11 mouse cellular contexts compared by ENCODE assay signal in genomic region chr15:95885953-95886820, GRCm38 (mm10).
A peak's percentile ranks its signal among the peaks of the same experiment; 100 is the strongest.
DNase-seq lines count a peak whose midpoint lies in the region; ATAC-seq and TF ChIP-seq lines count a peak whose summit lies in the region.
"Had no signal": no experiment of that assay in that cellular context is flagged by ENCODE, and none has a peak within 500 bp of the region (broad histone marks: within the 10 kb centered on the region; RNA-seq: fewer than 3 reads in every experiment).

No protein-coding gene starts in this region.

- 0 out of 2 replicates have a peak, but pooled peaks cover 2% of the 10 kb centered on the region for H3K79me2 ChIP-seq in heart, adult 2 months (replicated peaks; ENCODE audit: control insufficient read depth, insufficient read depth, low read length)

- H3K27me3 ChIP-seq in heart, adult 2 months (ENCODE audit: control insufficient read depth, insufficient read depth, low read length): no peaks in the 10 kb centered on the region
- no peaks in the 10 kb centered on the region for H3K27me3 ChIP-seq in lung, embryonic 16.5 days (ENCODE audit: control insufficient read depth, insufficient read depth, low read depth, low read length)
- no peaks in the 10 kb centered on the region for H3K27me3 ChIP-seq in small intestine, adult 2 months (ENCODE audit: control insufficient read depth, insufficient read depth, low read length)
- H3K27me3 ChIP-seq: forebrain, embryonic 15.5 days had no signal

- TF ChIP-seq EP300 in heart, adult 2 months (IDR thresholded peaks at IDR 0.05; ENCODE audit: insufficient read depth, low read depth, low read length): no peak

- intact Hi-C loops in heart, adult 2 months (cut with DNase I): no loop called here
- intact Hi-C loops in heart, postnatal 10 days (cut with DNase I): loop anchor here (2.0 kb wide), 1 partner anchor 17 kb away; no protein-coding TSS in a partner anchor

- no peak overlapping the region for H3K9ac ChIP-seq in heart, adult 2 months (ENCODE audit: low read depth, low read length)
- H3K9ac ChIP-seq in lung, embryonic 16.5 days (ENCODE audit: low read length): no peak overlapping the region
- H3K9ac ChIP-seq: forebrain, embryonic 15.5 days had no signal

- DNase-seq in heart, adult 2 months: no peak
- DNase-seq in heart, postnatal 10 days: no peak
- DNase-seq in lung, postnatal 4 days: no peak
- no peak for DNase-seq in urinary bladder, adult 18-20 months (ENCODE audit: low spot score in 2 of 2)
- DNase-seq: kidney, adult 8-10 months; thymus, postnatal 14 days had no signal

- no peak overlapping the region for H3K4me2 ChIP-seq in lung, embryonic 16.5 days (ENCODE audit: low read depth, low read length)
- H3K4me2 ChIP-seq: forebrain, embryonic 15.5 days had no signal

- 76% methylated on average over 18 of the region's 18 CpGs for WGBS in heart, adult 2 months
- WGBS in lung, embryonic 16.5 days: 59% methylated on average over 18 of the region's 18 CpGs
- whole genome bisulfite sequencing in small intestine, adult 2 months: 48% methylated on average over 18 of the region's 18 CpGs

- no peak for TF ChIP-seq POLR2A in heart, adult 2 months (IDR thresholded peaks at IDR 0.05; ENCODE audit: insufficient read depth, low read depth, low read length)
- no peak for TF ChIP-seq POLR2A in embryonic fibroblast, embryonic 13.5 days (IDR thresholded peaks at IDR 0.05; ENCODE audit: low read depth, low read length)
- no peak for TF ChIP-seq POLR2A in small intestine, adult 2 months (IDR thresholded peaks at IDR 0.05; ENCODE audit: low read depth, low read length)

- no peak for TF ChIP-seq CTCF in heart, adult 2 months (IDR thresholded peaks at IDR 0.05)
- no peak for TF ChIP-seq CTCF in embryonic fibroblast, embryonic 13.5 days (IDR thresholded peaks at IDR 0.05; ENCODE audit: borderline replicate concordance, insufficient read depth, low read length)
- TF ChIP-seq CTCF in small intestine, adult 2 months (IDR thresholded peaks at IDR 0.05; ENCODE audit: extremely low read depth, insufficient read length, insufficient replicate concordance, low read depth, low read length): no peak

- ATAC-seq in lung, embryonic 16.5 days (ENCODE audit: low read depth): peak; percentile 49; the same call in 1 of the 2 replicates
- ATAC-seq in activated CD4-positive, CD25-positive, alpha-beta regulatory T cell, adult 4 months: no peak
- ATAC-seq: forebrain, embryonic 15.5 days had no signal

- H3K4me3 ChIP-seq in heart, adult 2 months: no peak overlapping the region
- H3K4me3 ChIP-seq in lung, embryonic 16.5 days (ENCODE audit: low read length): no peak overlapping the region
- no peak overlapping the region for H3K4me3 ChIP-seq in embryonic fibroblast, embryonic 13.5 days (ENCODE audit: insufficient read depth, low read length)
- H3K4me3 ChIP-seq in small intestine, adult 2 months (ENCODE audit: low read depth, low read length): no peak overlapping the region
- H3K4me3 ChIP-seq: forebrain, embryonic 15.5 days had no signal

- H3K27ac ChIP-seq in heart, adult 2 months: peak overlapping the region; percentile 26
- H3K27ac ChIP-seq in lung, embryonic 16.5 days (ENCODE audit: low read length): peak overlapping the region; percentile 88
- H3K27ac ChIP-seq in embryonic fibroblast, embryonic 13.5 days (ENCODE audit: insufficient read depth, low read length): peak overlapping the region; percentile 94
- H3K27ac ChIP-seq in small intestine, adult 2 months (ENCODE audit: insufficient read depth, low read depth, low read length): peak overlapping the region; percentile 11
- H3K27ac ChIP-seq: forebrain, embryonic 15.5 days had no signal

- no peaks in the 10 kb centered on the region; the same call in none of the 2 replicates for H3K36me3 ChIP-seq in heart, adult 2 months (ENCODE audit: control insufficient read depth, insufficient read depth, low read length)
- no peaks in the 10 kb centered on the region for H3K36me3 ChIP-seq in lung, embryonic 16.5 days (ENCODE audit: control insufficient read depth, insufficient read depth, low read length)
- peaks cover 2% of the 10 kb centered on the region; the same call in 1 of the 2 replicates for H3K36me3 ChIP-seq in small intestine, adult 2 months (ENCODE audit: control insufficient read depth, insufficient read depth, low read length)
- H3K36me3 ChIP-seq: forebrain, embryonic 15.5 days had no signal

- H3K9me3 ChIP-seq in lung, embryonic 16.5 days (ENCODE audit: control insufficient read depth, low read length): no peaks in the 10 kb centered on the region
- H3K9me3 ChIP-seq: forebrain, embryonic 15.5 days had no signal

- peaks cover 20% of the 10 kb centered on the region for H3K4me1 ChIP-seq in heart, adult 2 months (ENCODE audit: control insufficient read depth, insufficient read depth, low read length)
- H3K4me1 ChIP-seq in lung, embryonic 16.5 days (replicated peaks; ENCODE audit: control insufficient read depth, insufficient read depth, low read length): peaks cover 33% of the 10 kb centered on the region
- peaks cover 7% of the 10 kb centered on the region for H3K4me1 ChIP-seq in embryonic fibroblast, embryonic 13.5 days (ENCODE audit: control insufficient read depth, insufficient read depth, low read length)
- H3K4me1 ChIP-seq in small intestine, adult 2 months (ENCODE audit: control insufficient read depth, insufficient read depth, insufficient read length, low read length): peaks cover 29% of the 10 kb centered on the region

Comparison
In these comparisons a context has a peak if more than half of its experiments do, and no peak if none do; other contexts are left out.
1. H3K27ac ChIP-seq: peak in every context shown above with its lines; median percentile 94 in embryonic fibroblast, embryonic 13.5 days; 88 in lung, embryonic 16.5 days; 26 in heart, adult 2 months; 11 in small intestine, adult 2 months.